Mouse (Mus musculus): ENCODE measurements at regions not wholly inside any gene's neighbourhood (a gene's known extent, or its start where the extent isn't known, plus 50 kb on each side); places are given as distances from the start of the nearest gene placed in this dataset.
A peak's percentile ranks its signal among the peaks of the same experiment; 100 is the strongest.

GRCm38 (mm10) chr7:113107965-113108364 lies 99.3 kb upstream of the Arntl start:
- H3K4me1 ChIP-seq (replicated peaks; ENCODE audit: insufficient read depth, low read length), result 0 out of 2 replicates have a peak, but pooled peaks cover 3% of the 10 kb centered on the region
- DNase-seq (ENCODE audit: low spot score) (no peak), ATAC-seq (replicated peaks; ENCODE audit: low FRiP score, low read depth) (no peak)
- no peaks in the 10 kb centered on the region for H3K36me3 ChIP-seq (ENCODE audit: insufficient read depth, low read length)
- no peak overlapping the region for H3K27ac ChIP-seq
- H3K4me3 ChIP-seq (replicated peaks; ENCODE audit: low read depth, low read length), result no peak overlapping the region
- H3K27me3 ChIP-seq (ENCODE audit: insufficient read depth, low read length), result no peaks in the 10 kb centered on the region
- 79% methylated on average over 5 of the region's 5 CpGs for WGBS
- no peak overlapping the region for H3K4me2 ChIP-seq (ENCODE audit: low read length)
- no peak for TF ChIP-seq CTCF (IDR thresholded peaks at IDR 0.05; ENCODE audit: low read depth)
- H3K9ac ChIP-seq (ENCODE audit: low read depth, low read length), result no peak overlapping the region
- H3K9me3 ChIP-seq (replicated peaks; ENCODE audit: low read length), result no peaks in the 10 kb centered on the region

GRCm38 (mm10) chr7:113108442-113109000 lies 98.7 kb upstream of the Arntl start:
- DNase-seq (ENCODE audit: low spot score) (no peak), ATAC-seq (replicated peaks; ENCODE audit: low FRiP score, low read depth) (no peak)
- H3K27ac ChIP-seq, result no peak overlapping the region
- no peaks in the 10 kb centered on the region for H3K36me3 ChIP-seq (ENCODE audit: insufficient read depth, low read length)
- no peak overlapping the region for H3K9ac ChIP-seq (ENCODE audit: low read depth, low read length)
- no peaks in the 10 kb centered on the region for H3K27me3 ChIP-seq (ENCODE audit: insufficient read depth, low read length)
- no peak for TF ChIP-seq CTCF (IDR thresholded peaks at IDR 0.05; ENCODE audit: low read depth)
- H3K4me2 ChIP-seq (ENCODE audit: low read length), result no peak overlapping the region
- 0 out of 2 replicates have a peak, but pooled peaks cover 6% of the 10 kb centered on the region for H3K4me1 ChIP-seq (replicated peaks; ENCODE audit: insufficient read depth, low read length)
- no peaks in the 10 kb centered on the region for H3K9me3 ChIP-seq (replicated peaks; ENCODE audit: low read length)
- WGBS, result 55% methylated on average over 7 of the region's 7 CpGs
- no peak overlapping the region for H3K4me3 ChIP-seq (replicated peaks; ENCODE audit: low read depth, low read length)

GRCm38 (mm10) chr7:113109481-113109880 lies 97.8 kb upstream of the Arntl start:
- ATAC-seq (replicated peaks; ENCODE audit: low FRiP score, low read depth) (no peak), DNase-seq (ENCODE audit: low spot score) (peak; percentile 38)
- no peaks in the 10 kb centered on the region for H3K36me3 ChIP-seq (ENCODE audit: insufficient read depth, low read length)
- no peaks in the 10 kb centered on the region for H3K9me3 ChIP-seq (replicated peaks; ENCODE audit: low read length)
- H3K4me3 ChIP-seq (replicated peaks; ENCODE audit: low read depth, low read length), result no peak overlapping the region
- H3K4me2 ChIP-seq (ENCODE audit: low read length), result no peak overlapping the region
- H3K9ac ChIP-seq (ENCODE audit: low read depth, low read length), result no peak overlapping the region
- H3K27ac ChIP-seq, result no peak overlapping the region
- no peaks in the 10 kb centered on the region for H3K27me3 ChIP-seq (ENCODE audit: insufficient read depth, low read length)
- no peak for TF ChIP-seq CTCF (IDR thresholded peaks at IDR 0.05; ENCODE audit: low read depth)
- 0 out of 2 replicates have a peak, but pooled peaks cover 6% of the 10 kb centered on the region for H3K4me1 ChIP-seq (replicated peaks; ENCODE audit: insufficient read depth, low read length)

GRCm38 (mm10) chr7:113110867-113111508 lies 96.3 kb upstream of the Arntl start:
- no peak overlapping the region for H3K4me3 ChIP-seq (replicated peaks; ENCODE audit: low read depth, low read length)
- H3K4me2 ChIP-seq (ENCODE audit: low read length), result no peak overlapping the region
- H3K27me3 ChIP-seq (ENCODE audit: insufficient read depth, low read length), result no peaks in the 10 kb centered on the region
- H3K9me3 ChIP-seq (replicated peaks; ENCODE audit: low read length), result no peaks in the 10 kb centered on the region
- no peak overlapping the region for H3K27ac ChIP-seq
- WGBS, result 77% methylated on average over 7 of the region's 7 CpGs
- ATAC-seq (replicated peaks; ENCODE audit: low FRiP score, low read depth) (no peak), DNase-seq (ENCODE audit: low spot score) (no peak)
- H3K9ac ChIP-seq (ENCODE audit: low read depth, low read length), result no peak overlapping the region
- no peaks in the 10 kb centered on the region for H3K36me3 ChIP-seq (ENCODE audit: insufficient read depth, low read length)
- TF ChIP-seq CTCF (IDR thresholded peaks at IDR 0.05; ENCODE audit: low read depth), result no peak
- H3K4me1 ChIP-seq (replicated peaks; ENCODE audit: insufficient read depth, low read length), result 0 out of 2 replicates have a peak, but pooled peaks cover 6% of the 10 kb centered on the region

GRCm38 (mm10) chr7:113113266-113113893 lies 93.9 kb upstream of the Arntl start:
- WGBS, result 39% methylated on average over 10 of the region's 10 CpGs
- peak; percentile 27 for DNase-seq (ENCODE audit: low spot score)

GRCm38 (mm10) chr7:113117599-113117998 lies 89.7 kb upstream of the Arntl start:
- Histone ChIP-seq H3K27ac (no peak overlapping the region), H3K4me3 (replicated peaks; ENCODE audit: low read depth, low read length) (no peak overlapping the region), H3K9me3 (replicated peaks; ENCODE audit: low read length) (no peaks in the 10 kb centered on the region; the same call in 1 of the 2 replicates), H3K36me3 (ENCODE audit: insufficient read depth, low read length) (no peaks in the 10 kb centered on the region), H3K4me1 (replicated peaks; ENCODE audit: insufficient read depth, low read length) (0 out of 2 replicates have a peak, but pooled peaks cover 6% of the 10 kb centered on the region), H3K4me2 (ENCODE audit: low read length) (no peak overlapping the region), H3K27me3 (ENCODE audit: insufficient read depth, low read length) (no peaks in the 10 kb centered on the region), H3K9ac (ENCODE audit: low read depth, low read length) (no peak overlapping the region)
- TF ChIP-seq CTCF (IDR thresholded peaks at IDR 0.05; ENCODE audit: low read depth), result no peak
- 85% methylated on average over 4 of the region's 4 CpGs for WGBS
- DNase-seq (ENCODE audit: low spot score) (no peak), ATAC-seq (replicated peaks; ENCODE audit: low FRiP score, low read depth) (no peak)

More at GRCm38 (mm10) chr7:113113266-113113893, 93.9 kb upstream of the Arntl start:
- ATAC-seq (replicated peaks; ENCODE audit: low FRiP score, low read depth), result no peak
- H3K27me3 ChIP-seq (ENCODE audit: insufficient read depth, low read length), result no peaks in the 10 kb centered on the region
- H3K4me2 ChIP-seq (ENCODE audit: low read length), result no peak overlapping the region
- H3K4me3 ChIP-seq (replicated peaks; ENCODE audit: low read depth, low read length), result no peak overlapping the region
- no peak overlapping the region for H3K27ac ChIP-seq
- H3K9ac ChIP-seq (ENCODE audit: low read depth, low read length), result no peak overlapping the region
- H3K4me1 ChIP-seq (replicated peaks; ENCODE audit: insufficient read depth, low read length), result 0 out of 2 replicates have a peak, but pooled peaks cover 6% of the 10 kb centered on the region
- TF ChIP-seq CTCF (IDR thresholded peaks at IDR 0.05; ENCODE audit: low read depth), result no peak
- no peaks in the 10 kb centered on the region for H3K36me3 ChIP-seq (ENCODE audit: insufficient read depth, low read length)
- H3K9me3 ChIP-seq (replicated peaks; ENCODE audit: low read length), result no peaks in the 10 kb centered on the region

Data from kidney, postnatal 0 days (tissue).